Mouse (Mus musculus) embryonic fibroblast, embryonic 13.5 days (primary cell): Measurements from ENCODE around the gene Crip1.

Experiments
- CTCF ChIP-seq: IDR thresholded peaks from 2 replicates; pipeline ENCODE4 v1.5.1; 2011; ENCODE audit warnings: mild to moderate bottlenecking, control low read depth, low read length, moderate library complexity, borderline replicate concordance; ENCODE audit not compliant: insufficient read depth
- POLR2A ChIP-seq: IDR thresholded peaks from 2 replicates; pipeline ENCODE4 v1.6.1; 2011; ENCODE audit warnings: low read depth, mild to moderate bottlenecking, control low read depth, low read length, moderate library complexity

- no peak for TF ChIP-seq CTCF
- no peak for TF ChIP-seq POLR2A
These were observed 10.4 kb downstream of the Crip1 start for GRCm38 (mm10) chr12:113156540-113156929.
